Mouse (Mus musculus): ENCODE results near the gene Cyp2d22. TPM values are rescaled to one million over a fixed set of nuclear protein-coding genes. Genes with fewer than 3 reads are reported as not detected.

Gene Cyp2d22
- polyA plus RNA-seq, 1 experiment from 2014 or later, result 2.1 TPM

- H3K9me3 ChIP-seq, result no peaks in the 10 kb centered on the region
- 0 out of 2 replicates have a peak overlapping the region, but pooled peaks have one; percentile 14 for H3K9ac ChIP-seq
- H3K4me2 ChIP-seq, result no peak overlapping the region
- H3K4me1 ChIP-seq, result peaks cover 39% of the 10 kb centered on the region
- H3K27ac ChIP-seq, result no peak overlapping the region
- WGBS, result 82% methylated on average over 3 of the region's 3 CpGs
- H3K36me3 ChIP-seq (replicated peaks), result peaks cover 37% of the 10 kb centered on the region
- ATAC-seq (ENCODE audit: low FRiP score), result no peak
- no peak overlapping the region for H3K4me3 ChIP-seq (replicated peaks)
- no peaks in the 10 kb centered on the region for H3K27me3 ChIP-seq
Measured at GRCm38 (mm10) chr15:82351480-82351879, 28.6 kb downstream of the Cyp2d22 start.

GRCm38 (mm10) chr15:82350349-82350748 is 29.7 kb downstream of the Cyp2d22 start:
- H3K4me1 ChIP-seq, result peaks cover 39% of the 10 kb centered on the region
- H3K27ac ChIP-seq, result no peak overlapping the region
- 94% methylated on average over 4 of the region's 4 CpGs for WGBS
- no peak overlapping the region for H3K4me3 ChIP-seq (replicated peaks)
- H3K36me3 ChIP-seq (replicated peaks), result peaks cover 37% of the 10 kb centered on the region
- ATAC-seq (ENCODE audit: low FRiP score), result no peak
- H3K9ac ChIP-seq, result no peak overlapping the region
- H3K9me3 ChIP-seq, result no peaks in the 10 kb centered on the region
- H3K27me3 ChIP-seq, result no peaks in the 10 kb centered on the region
- H3K4me2 ChIP-seq, result no peak overlapping the region

- Histone ChIP-seq H3K27ac (no peak overlapping the region), H3K9me3 (no peaks in the 10 kb centered on the region), H3K36me3 (replicated peaks) (peaks cover 37% of the 10 kb centered on the region), H3K4me1 (peaks cover 35% of the 10 kb centered on the region), H3K4me3 (replicated peaks) (no peak overlapping the region), H3K9ac (no peak overlapping the region), H3K27me3 (no peaks in the 10 kb centered on the region), H3K4me2 (no peak overlapping the region)
- ATAC-seq (ENCODE audit: low FRiP score), result no peak
- 83% methylated on average over 2 of the region's 2 CpGs for WGBS
Measured at GRCm38 (mm10) chr15:82348999-82349341, 31.1 kb downstream of the Cyp2d22 start.

- Histone ChIP-seq H3K36me3 (replicated peaks) (peaks cover 37% of the 10 kb centered on the region), H3K9me3 (no peaks in the 10 kb centered on the region), H3K4me2 (no peak overlapping the region), H3K4me3 (replicated peaks) (no peak overlapping the region), H3K27ac (no peak overlapping the region), H3K4me1 (peaks cover 34% of the 10 kb centered on the region), H3K27me3 (no peaks in the 10 kb centered on the region), H3K9ac (no peak overlapping the region)
- 90% methylated on average over 8 of the region's 8 CpGs for WGBS
- no peak for ATAC-seq (ENCODE audit: low FRiP score)
Measured at GRCm38 (mm10) chr15:82348258-82348998, 31.6 kb downstream of the Cyp2d22 start.

GRCm38 (mm10) chr15:82347852-82348251 is 32.2 kb downstream of the Cyp2d22 start:
- WGBS, result 95% methylated on average over 12 of the region's 12 CpGs
- no peak overlapping the region for H3K4me2 ChIP-seq

GRCm38 (mm10) chr15:82347303-82347676 is 32.8 kb downstream of the Cyp2d22 start:
- H3K36me3 ChIP-seq (replicated peaks), result peaks cover 37% of the 10 kb centered on the region
- H3K27ac ChIP-seq, result 0 out of 2 replicates have a peak overlapping the region, but pooled peaks have one; percentile 89
- H3K4me2 ChIP-seq, result peak overlapping the region; percentile 80
- H3K4me1 ChIP-seq, result peaks cover 24% of the 10 kb centered on the region
- peak overlapping the region; percentile 66; the same call in 1 of the 2 replicates for H3K4me3 ChIP-seq (replicated peaks)
- no peaks in the 10 kb centered on the region for H3K27me3 ChIP-seq
- no peaks in the 10 kb centered on the region for H3K9me3 ChIP-seq
- H3K9ac ChIP-seq, result peak overlapping the region; percentile 67
- ATAC-seq (ENCODE audit: low FRiP score), result no peak
- WGBS, result 86% methylated on average over 4 of the region's 4 CpGs

More at GRCm38 (mm10) chr15:82347852-82348251, 32.2 kb downstream of the Cyp2d22 start:
- no peak overlapping the region for H3K9ac ChIP-seq
- H3K9me3 ChIP-seq, result no peaks in the 10 kb centered on the region
- H3K4me3 ChIP-seq (replicated peaks), result no peak overlapping the region
- H3K27ac ChIP-seq, result no peak overlapping the region
- no peak for ATAC-seq (ENCODE audit: low FRiP score)
- H3K4me1 ChIP-seq, result peaks cover 28% of the 10 kb centered on the region
- H3K36me3 ChIP-seq (replicated peaks), result peaks cover 37% of the 10 kb centered on the region
- no peaks in the 10 kb centered on the region for H3K27me3 ChIP-seq

- Histone ChIP-seq H3K27ac (peak overlapping the region; percentile 89), H3K9ac (peak overlapping the region; percentile 67), H3K4me1 (peaks cover 18% of the 10 kb centered on the region), H3K4me3 (replicated peaks) (peak overlapping the region; percentile 66), H3K36me3 (replicated peaks) (peaks cover 37% of the 10 kb centered on the region), H3K4me2 (peak overlapping the region; percentile 80), H3K9me3 (no peaks in the 10 kb centered on the region), H3K27me3 (no peaks in the 10 kb centered on the region)
- 67% methylated on average over 14 of the region's 14 CpGs for WGBS
- ATAC-seq (ENCODE audit: low FRiP score), result no peak; the same call in 1 of the 2 replicates
Measured at GRCm38 (mm10) chr15:82346580-82347302, 33.3 kb downstream of the Cyp2d22 start.

GRCm38 (mm10) chr15:82345820-82346470 is 34.1 kb downstream of the Cyp2d22 start:
- Histone ChIP-seq H3K4me1 (peaks cover 22% of the 10 kb centered on the region), H3K27me3 (peaks cover 8% of the 10 kb centered on the region), H3K4me2 (peak overlapping the region; percentile 80), H3K27ac (peak overlapping the region; percentile 89), H3K36me3 (replicated peaks) (peaks cover 33% of the 10 kb centered on the region), H3K4me3 (replicated peaks) (peak overlapping the region; percentile 66), H3K9ac (peak overlapping the region; percentile 68), H3K9me3 (no peaks in the 10 kb centered on the region)
- peak; percentile 98 for ATAC-seq (ENCODE audit: low FRiP score)
- under 1% methylated on average over 51 of the region's 51 CpGs for WGBS

- H3K27me3 ChIP-seq, result peaks cover 17% of the 10 kb centered on the region
- no peaks in the 10 kb centered on the region for H3K9me3 ChIP-seq
- no peak overlapping the region for H3K4me2 ChIP-seq
- no peak overlapping the region; the same call in 1 of the 2 replicates for H3K27ac ChIP-seq
- peaks cover 24% of the 10 kb centered on the region for H3K4me1 ChIP-seq
- no peak for ATAC-seq (ENCODE audit: low FRiP score)
- H3K4me3 ChIP-seq (replicated peaks), result no peak overlapping the region
- WGBS, result 96% methylated on average over 6 of the region's 6 CpGs
- H3K9ac ChIP-seq, result no peak overlapping the region
- peaks cover 23% of the 10 kb centered on the region for H3K36me3 ChIP-seq (replicated peaks)
Measured at GRCm38 (mm10) chr15:82344971-82345370, 35.1 kb downstream of the Cyp2d22 start.

GRCm38 (mm10) chr15:82343368-82344287 is 36.4 kb downstream of the Cyp2d22 start:
- no peak overlapping the region for H3K4me2 ChIP-seq
- H3K36me3 ChIP-seq (replicated peaks), result peaks cover 10% of the 10 kb centered on the region
- no peak for ATAC-seq (ENCODE audit: low FRiP score)
- peaks cover 26% of the 10 kb centered on the region for H3K27me3 ChIP-seq
- H3K9ac ChIP-seq, result no peak overlapping the region
- peaks cover 24% of the 10 kb centered on the region for H3K4me1 ChIP-seq
- no peaks in the 10 kb centered on the region for H3K9me3 ChIP-seq
- WGBS, result 91% methylated on average over 27 of the region's 27 CpGs
- no peak overlapping the region for H3K27ac ChIP-seq
- no peak overlapping the region for H3K4me3 ChIP-seq (replicated peaks)

- no peak overlapping the region for H3K9ac ChIP-seq
- peaks cover 30% of the 10 kb centered on the region for H3K4me1 ChIP-seq
- H3K9me3 ChIP-seq, result no peaks in the 10 kb centered on the region
- no peak overlapping the region for H3K4me3 ChIP-seq (replicated peaks)
- no peaks in the 10 kb centered on the region for H3K36me3 ChIP-seq (replicated peaks)
- peaks cover 26% of the 10 kb centered on the region for H3K27me3 ChIP-seq
- WGBS, result 83% methylated on average over 5 of the region's 5 CpGs
- no peak for ATAC-seq (ENCODE audit: low FRiP score)
- no peak overlapping the region for H3K27ac ChIP-seq
- H3K4me2 ChIP-seq, result no peak overlapping the region
Measured at GRCm38 (mm10) chr15:82342543-82342935, 37.5 kb downstream of the Cyp2d22 start.
